Mouse (Mus musculus) embryonic facial prominence, embryonic 14.5 days (tissue): ENCODE measurements around the gene 4930503B20Rik. TPM values are rescaled to one million over a fixed set of nuclear protein-coding genes. Genes with fewer than 3 reads are reported as not detected.

Experiments
- ATAC-seq: fragments of 200-750 bp; cut with Nextera tagmentation; 2 replicates; pipeline ENCODE4 v1.8.0; 2017; ENCODE audit warnings: low read depth, moderate number of reproducible peaks, moderate TSS enrichment
- DNase-seq: peaks from one replicate; pipeline ENCODE4 v3.0.0-alpha.2; 2015; ENCODE audit warnings: low spot score
- H3K27ac ChIP-seq: fragments of 300-500 bp; sonication (generic); replicated peaks from 2 replicates; pipeline ENCODE4 v1.5.1; 2014; ENCODE audit warnings: low read depth, mild to moderate bottlenecking, low read length, moderate library complexity
- H3K27me3 ChIP-seq: fragments of 300-500 bp; sonication (generic); replicated peaks from 2 replicates; pipeline ENCODE4 v1.6.1; 2014; ENCODE audit warnings: low read length; ENCODE audit not compliant: control insufficient read depth, insufficient read depth
- H3K36me3 ChIP-seq: fragments of 300-500 bp; sonication (generic); 2 replicates; pipeline ENCODE4 v1.6.1; 2014; ENCODE audit warnings: low read length, mixed read lengths; ENCODE audit not compliant: control insufficient read depth, insufficient read depth
- H3K4me1 ChIP-seq: fragments of 300-500 bp; sonication (generic); 2 replicates; pipeline ENCODE4 v1.6.1; 2014; ENCODE audit warnings: antibody characterized with exemption, low read length; ENCODE audit not compliant: control insufficient read depth, insufficient read depth
- H3K4me2 ChIP-seq: fragments of 300-500 bp; sonication (generic); 2 replicates; pipeline ENCODE4 v1.6.1; 2014; ENCODE audit warnings: low read depth, mild to moderate bottlenecking, low read length, moderate library complexity, mixed read lengths
- H3K4me3 ChIP-seq: fragments of 300-500 bp; sonication (generic); 2 replicates; pipeline ENCODE4 v1.5.1; 2014; ENCODE audit warnings: low read depth, mild to moderate bottlenecking, low read length
- H3K9ac ChIP-seq: fragments of 300-500 bp; sonication (generic); 2 replicates; pipeline ENCODE4 v1.6.1; 2014; ENCODE audit warnings: low read depth, mild to moderate bottlenecking, low read length, moderate library complexity, mixed read lengths
- H3K9me3 ChIP-seq: fragments of 300-500 bp; sonication (generic); 2 replicates; pipeline ENCODE4 v1.6.1; 2016; ENCODE audit warnings: low read length; ENCODE audit not compliant: control insufficient read depth
- WGBS: fragments of 180-500 bp; shearing (Covaris S2); extraction: QIAGEN DNeasy Blood & Tissue Kit; methylation state at CpG from one replicate; pipeline ENCODE4 v1.1.7; 2014; 5-methylcytosine and 5-hydroxymethylcytosine counted together
- polyA plus RNA-seq: library from polyadenylated mRNA; unstranded; fragments of >200 nt; fragmentation: Nextera tagmentation; extraction: Ambion mirVana; gene quantifications from 2 replicates; pipeline ENCODE4 v1.2.1, GENCODE M21; 2014

The 4930503B20Rik gene
- polyA plus RNA-seq, 1 experiment from 2014 or later: not detected

DNA sequence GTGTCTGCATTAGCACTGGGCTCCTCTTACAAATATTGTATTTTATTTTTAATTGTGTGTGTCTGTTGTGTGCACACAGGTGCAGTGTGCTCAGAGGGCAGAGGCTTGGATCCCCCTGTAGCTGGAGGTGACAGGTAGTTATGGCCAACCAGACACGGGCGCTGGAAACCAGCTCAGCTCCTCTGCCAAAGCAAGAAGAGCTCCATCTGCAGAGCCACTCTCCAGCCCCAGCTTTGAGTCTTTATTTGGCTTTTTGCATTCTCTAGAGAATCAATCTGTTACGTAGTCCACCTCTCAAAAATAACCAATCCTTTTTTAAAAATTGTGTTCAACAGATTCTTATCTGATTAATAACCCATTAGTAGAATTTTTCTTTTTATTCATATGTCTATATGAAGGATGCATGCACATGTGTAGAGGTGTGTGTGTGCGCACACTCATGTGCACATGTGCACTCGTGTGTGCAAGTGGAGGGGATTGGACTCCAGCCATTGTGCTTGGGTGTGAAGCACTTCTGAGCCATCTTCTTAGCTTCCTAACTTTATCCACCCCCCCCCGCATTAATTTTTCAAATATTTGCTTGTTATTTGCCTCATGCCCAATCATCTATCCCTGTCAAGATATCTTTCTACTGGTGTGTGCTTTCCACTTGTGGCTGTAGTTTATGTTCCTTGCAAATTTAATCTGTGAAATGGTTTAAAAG, 51.8 kb downstream of the 4930503B20Rik start:
- no peak overlapping the region for H3K27ac ChIP-seq
- 85% methylated on average over 6 of the region's 6 CpGs for WGBS
- no peaks in the 10 kb centered on the region for H3K36me3 ChIP-seq
- H3K9ac ChIP-seq: no peak overlapping the region
- H3K4me2 ChIP-seq: no peak overlapping the region
- no peak for ATAC-seq
- no peak for DNase-seq
- no peaks in the 10 kb centered on the region for H3K9me3 ChIP-seq
- H3K4me1 ChIP-seq: no peaks in the 10 kb centered on the region
- H3K4me3 ChIP-seq: no peak overlapping the region
- H3K27me3 ChIP-seq: no peaks in the 10 kb centered on the region

- no peaks in the 10 kb centered on the region for H3K9me3 ChIP-seq
- no peaks in the 10 kb centered on the region for H3K4me1 ChIP-seq
- H3K27ac ChIP-seq: no peak overlapping the region
- DNase-seq: no peak
- WGBS: 62% methylated on average over 6 of the region's 6 CpGs
- no peak overlapping the region for H3K9ac ChIP-seq
- H3K36me3 ChIP-seq: no peaks in the 10 kb centered on the region
- no peak overlapping the region for H3K4me3 ChIP-seq
- H3K4me2 ChIP-seq: no peak overlapping the region
- H3K27me3 ChIP-seq: no peaks in the 10 kb centered on the region
- no peak for ATAC-seq
Observed at GRCm38 (mm10) chr3:146598411-146598810, 52.7 kb downstream of the 4930503B20Rik start.

DNA sequence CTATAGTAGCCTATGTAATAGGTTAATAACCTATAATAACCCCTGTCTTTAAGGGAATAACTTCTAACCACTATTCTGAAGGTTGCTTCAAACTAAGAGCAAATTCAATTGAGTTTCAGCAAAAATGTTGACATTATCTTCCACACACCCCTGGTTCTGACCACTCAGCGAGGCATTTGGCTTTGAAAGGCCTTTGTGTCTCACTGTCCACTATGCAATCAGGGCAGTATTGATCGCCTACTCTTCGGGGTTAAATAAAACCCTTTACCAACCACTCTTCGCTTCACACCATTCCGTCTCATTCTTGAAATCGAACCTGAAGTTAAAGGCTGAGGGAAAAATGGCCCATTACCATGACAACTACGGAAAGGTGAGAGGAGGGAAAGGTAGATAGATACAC, 54.3 kb downstream of the 4930503B20Rik start:
- 92% methylated on average over 7 of the region's 7 CpGs for WGBS
- DNase-seq (no peak), ATAC-seq (no peak)
- Histone ChIP-seq H3K27ac (no peak overlapping the region), H3K27me3 (no peaks in the 10 kb centered on the region), H3K9ac (no peak overlapping the region), H3K4me1 (no peaks in the 10 kb centered on the region), H3K9me3 (no peaks in the 10 kb centered on the region), H3K4me3 (no peak overlapping the region), H3K4me2 (no peak overlapping the region), H3K36me3 (no peaks in the 10 kb centered on the region)

GRCm38 (mm10) chr3:146596387-146596786, 54.7 kb downstream of the 4930503B20Rik start:
- Histone ChIP-seq H3K4me3 (no peak overlapping the region), H3K4me1 (no peaks in the 10 kb centered on the region), H3K27me3 (no peaks in the 10 kb centered on the region), H3K36me3 (no peaks in the 10 kb centered on the region), H3K4me2 (no peak overlapping the region), H3K9ac (no peak overlapping the region), H3K27ac (no peak overlapping the region), H3K9me3 (no peaks in the 10 kb centered on the region)
- no peak for DNase-seq
- no peak for ATAC-seq
- WGBS: 80% methylated on average over 8 of the region's 8 CpGs

DNA sequence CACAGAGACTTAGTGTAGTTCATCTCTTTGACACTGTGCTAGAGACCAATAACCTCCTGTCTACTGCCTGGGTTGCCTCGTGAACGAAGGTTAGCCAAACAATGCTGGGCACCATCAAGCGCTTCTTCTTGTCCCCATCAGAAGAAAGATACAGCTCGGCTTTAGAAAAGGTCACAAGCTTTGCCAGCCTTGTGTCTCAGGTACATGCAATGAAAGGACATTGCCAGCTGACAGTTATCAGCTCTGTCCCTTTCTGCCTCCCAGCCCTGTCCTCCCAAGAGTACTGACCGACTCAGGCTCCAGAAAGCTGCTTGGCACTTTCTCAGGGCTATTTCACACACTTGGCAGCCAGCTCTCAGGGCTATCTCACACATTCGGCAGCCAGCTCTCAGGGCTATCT, 55.7 kb downstream of the 4930503B20Rik start:
- Histone ChIP-seq H3K9me3 (no peaks in the 10 kb centered on the region), H3K4me1 (no peaks in the 10 kb centered on the region), H3K27ac (no peak overlapping the region), H3K27me3 (no peaks in the 10 kb centered on the region), H3K9ac (no peak overlapping the region), H3K36me3 (no peaks in the 10 kb centered on the region), H3K4me2 (no peak overlapping the region), H3K4me3 (no peak overlapping the region)
- WGBS: 88% methylated on average over 6 of the region's 6 CpGs
- no peak for ATAC-seq
- DNase-seq: no peak

Other genes starting within 250 kb of the 4930503B20Rik start
- gene Ssx2ip, start 246.7 kb downstream of the 4930503B20Rik start, polyA plus RNA-seq: 34.5 and 35.1 TPM in 2 replicates
- 10.5 and 12.7 TPM in 2 replicates for gene Ctbs, start 201.5 kb downstream of the 4930503B20Rik start, polyA plus RNA-seq
- 5.1 and 6.0 TPM in 2 replicates for gene Spata1, start 151.6 kb downstream of the 4930503B20Rik start, polyA plus RNA-seq
- gene Gng5, start 151.5 kb downstream of the 4930503B20Rik start, polyA plus RNA-seq: 846 and 915 TPM in 2 replicates
- 39.8 and 43.6 TPM in 2 replicates for gene Rpf1, start 129.9 kb downstream of the 4930503B20Rik start, polyA plus RNA-seq
- gene Uox, start 80.9 kb downstream of the 4930503B20Rik start, polyA plus RNA-seq: 0.17 and 0.85 TPM in 2 replicates
- gene Dnase2b, start 35.7 kb downstream of the 4930503B20Rik start, polyA plus RNA-seq: 0.10 TPM in 1 of 2 replicates, not detected in the other
- gene Samd13, start 34.3 kb upstream of the 4930503B20Rik start, polyA plus RNA-seq: 1.3 and 1.4 TPM in 2 replicates
- 69.1 and 72.9 TPM in 2 replicates for gene Prkacb, start 161.7 kb upstream of the 4930503B20Rik start, polyA plus RNA-seq
- gene Ttll7, start 201.1 kb upstream of the 4930503B20Rik start, polyA plus RNA-seq: 5.7 and 5.8 TPM in 2 replicates